Mouse (Mus musculus) c-Kit-positive CD71-positive TER-119-negative erythroid progenitor cells, embryonic 14.5 days (primary cell): Measurements from ENCODE around the gene Ufc1.

Experiments
- DNase-seq: peaks from one replicate; pipeline ENCODE4 v3.0.0-alpha.2; 2013; ENCODE audit warnings: low read depth

The Ufc1 gene

DNA sequence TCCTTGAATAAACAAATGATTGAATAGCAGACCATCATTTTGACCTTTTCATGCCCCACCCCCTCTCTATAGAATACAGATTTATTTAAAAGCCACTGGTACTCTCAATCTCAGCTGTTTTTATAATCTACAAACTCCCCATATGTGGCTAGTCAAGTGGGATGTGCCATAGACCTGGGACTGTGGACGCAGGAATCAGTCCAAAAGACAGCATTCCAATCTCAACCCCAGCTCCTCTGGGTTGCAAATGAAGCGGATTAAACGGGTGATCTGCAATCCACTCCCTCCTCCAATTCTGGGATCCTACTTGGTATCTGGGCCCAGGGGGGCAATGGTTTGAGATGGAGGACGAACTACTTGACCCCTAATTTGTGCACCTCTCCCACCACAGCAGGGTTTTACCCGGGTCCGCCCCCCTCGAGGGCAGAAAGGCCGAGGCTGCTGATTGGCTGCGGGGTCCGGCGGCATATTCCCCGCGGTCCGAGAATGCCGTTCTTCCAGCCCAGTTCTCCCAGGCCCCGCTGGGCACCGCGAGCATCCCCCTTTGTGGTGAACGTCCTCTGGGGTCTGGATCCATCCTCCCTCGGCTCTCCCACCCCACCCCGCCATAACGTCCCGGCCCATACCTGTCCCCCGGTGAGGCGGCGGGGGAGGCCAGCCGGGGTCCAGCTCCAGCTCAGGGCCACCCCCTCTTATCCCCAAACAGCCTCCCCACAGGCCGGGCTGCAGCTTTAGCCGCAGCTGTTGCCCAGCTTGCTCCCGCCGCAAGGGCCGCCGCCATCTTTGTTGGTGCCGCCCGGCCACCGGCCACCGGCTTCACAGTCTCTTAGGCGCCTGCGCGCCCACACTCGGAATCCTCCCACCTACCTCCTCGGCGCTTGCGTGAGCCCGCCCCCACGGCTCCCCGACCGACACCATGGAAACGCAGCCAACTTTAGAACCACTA, 7.4 kb downstream of the Ufc1 start, which contains the start of gene Usp21:
TSS of gene Usp21 (minus strand) at position 856 of the 946 bp plus-strand sequence.
- peak; percentile 87 for DNase-seq

DNA sequence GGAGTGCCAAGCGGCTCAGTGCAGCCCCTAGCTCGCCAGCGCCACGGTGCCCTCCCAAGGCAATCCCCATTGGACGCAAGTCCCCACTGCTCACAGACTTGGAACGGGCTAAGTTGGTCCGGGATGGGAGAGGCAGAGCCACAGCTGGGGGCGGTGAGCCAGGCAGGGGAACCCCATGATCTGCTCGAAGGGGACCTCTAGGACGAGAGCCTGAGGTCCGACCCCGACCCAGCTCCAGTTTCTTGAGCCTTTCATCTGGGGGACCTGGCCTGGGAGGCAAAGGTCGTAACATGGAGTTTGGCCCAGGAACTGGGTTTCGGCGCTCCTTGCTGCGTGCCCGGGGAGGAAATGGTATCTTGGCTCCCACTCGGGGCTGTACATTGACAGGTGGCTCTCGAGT, 8.3 kb downstream of the Ufc1 start:
- DNase-seq: no peak

DNA sequence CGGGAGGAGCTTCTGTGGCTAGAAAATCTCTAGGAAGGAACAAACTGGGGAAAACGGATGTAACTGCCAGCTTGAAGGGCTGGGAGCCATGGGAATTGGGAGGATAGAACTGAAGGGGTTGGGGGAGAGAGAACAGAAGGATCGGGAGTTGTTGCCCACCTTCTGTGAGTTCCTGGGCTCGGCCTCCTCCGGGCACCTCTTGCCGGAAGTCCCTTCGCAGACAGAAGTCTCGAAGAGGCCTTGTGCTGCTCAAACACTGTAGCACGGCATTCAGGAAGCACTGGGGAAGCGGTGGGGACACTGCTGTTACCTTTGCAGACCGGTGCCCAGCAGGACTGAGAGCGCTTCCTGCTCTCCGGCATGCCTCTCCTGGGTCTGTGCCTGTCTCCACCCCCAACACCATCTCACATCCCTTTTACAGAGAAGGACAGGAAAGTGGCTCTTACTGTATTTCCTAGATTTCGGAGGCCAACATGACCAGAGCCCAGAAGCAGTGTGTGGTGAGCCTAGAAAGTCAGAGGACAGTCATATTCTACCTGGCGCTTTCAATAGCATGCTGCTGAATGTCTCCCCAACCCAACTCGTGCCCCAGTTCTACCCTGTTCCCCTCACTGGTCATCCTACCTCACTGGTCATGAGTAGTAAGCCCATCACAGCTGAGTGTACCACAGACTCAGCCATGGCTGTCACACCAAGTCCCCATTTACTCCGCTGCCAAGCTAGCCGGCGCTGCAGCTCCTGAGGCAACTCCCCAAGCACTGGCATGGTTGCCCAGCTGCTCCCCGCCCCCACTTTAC, 9.5 kb downstream of the Ufc1 start:
- no peak for DNase-seq

DNA sequence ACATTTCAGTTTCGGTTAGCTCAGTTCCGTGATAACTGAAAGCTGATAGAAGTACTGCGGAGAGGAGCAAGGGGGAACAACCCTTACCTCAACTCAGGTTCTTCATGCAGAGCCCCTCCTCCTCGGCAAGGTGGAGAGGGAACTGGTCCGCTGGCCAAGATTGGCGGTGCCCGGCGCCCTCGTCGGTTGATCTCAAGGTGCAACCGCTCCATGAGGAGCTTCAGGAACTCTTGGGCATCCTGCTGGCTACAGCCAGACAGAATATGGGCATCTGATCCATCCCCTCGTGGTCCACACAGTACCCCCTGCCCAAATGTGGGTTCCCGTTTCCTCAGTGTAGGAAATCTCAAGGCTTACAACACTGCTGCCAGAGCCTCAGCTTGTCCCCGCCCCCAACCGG, 10.3 kb downstream of the Ufc1 start:
- no peak for DNase-seq

DNA sequence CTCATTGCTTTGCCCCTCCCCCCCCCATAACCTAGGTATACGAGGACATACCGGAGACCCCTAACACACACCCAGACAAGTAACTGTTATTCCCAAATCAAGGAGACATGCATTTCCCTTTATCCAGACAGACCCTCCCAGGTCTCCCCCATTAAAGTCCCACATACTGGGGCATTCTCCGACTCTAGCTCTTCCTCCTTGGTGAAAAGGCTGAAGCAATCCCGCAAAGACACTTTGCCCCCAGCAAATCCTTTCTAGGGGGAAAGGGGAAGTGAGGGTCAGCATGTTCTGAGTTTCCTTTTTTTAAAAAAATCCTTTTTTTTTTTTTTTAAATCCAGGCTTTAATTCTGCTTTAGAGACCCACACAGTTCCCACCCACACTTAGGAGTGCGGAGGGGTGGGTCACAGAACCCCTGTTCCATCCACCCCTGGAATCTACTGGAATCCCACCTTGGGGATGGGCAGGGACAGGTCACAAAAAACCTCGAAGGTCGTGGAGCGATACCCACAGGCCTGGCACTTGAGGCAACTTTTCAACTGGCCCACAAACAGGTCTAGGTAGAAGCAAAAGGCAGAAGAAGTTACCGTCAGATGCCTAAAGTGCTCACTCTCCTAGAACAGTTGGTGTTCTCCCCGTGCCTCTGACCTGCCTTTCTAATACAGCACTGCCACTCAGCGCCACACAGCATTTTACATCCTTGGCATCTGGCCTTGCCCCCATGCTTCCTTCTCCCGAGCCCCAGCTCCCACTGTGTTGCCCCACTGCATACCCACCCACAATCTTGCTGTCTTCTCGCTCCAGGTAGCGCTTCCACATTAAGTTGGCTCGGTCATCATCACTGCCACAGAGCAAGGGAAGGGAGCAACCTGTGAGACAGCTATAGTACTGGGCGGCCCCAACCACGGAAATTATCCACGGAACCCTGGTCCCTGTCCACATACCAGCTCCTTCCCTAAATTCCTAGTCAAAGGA, 11.3 kb downstream of the Ufc1 start:
- no peak for DNase-seq

DNA sequence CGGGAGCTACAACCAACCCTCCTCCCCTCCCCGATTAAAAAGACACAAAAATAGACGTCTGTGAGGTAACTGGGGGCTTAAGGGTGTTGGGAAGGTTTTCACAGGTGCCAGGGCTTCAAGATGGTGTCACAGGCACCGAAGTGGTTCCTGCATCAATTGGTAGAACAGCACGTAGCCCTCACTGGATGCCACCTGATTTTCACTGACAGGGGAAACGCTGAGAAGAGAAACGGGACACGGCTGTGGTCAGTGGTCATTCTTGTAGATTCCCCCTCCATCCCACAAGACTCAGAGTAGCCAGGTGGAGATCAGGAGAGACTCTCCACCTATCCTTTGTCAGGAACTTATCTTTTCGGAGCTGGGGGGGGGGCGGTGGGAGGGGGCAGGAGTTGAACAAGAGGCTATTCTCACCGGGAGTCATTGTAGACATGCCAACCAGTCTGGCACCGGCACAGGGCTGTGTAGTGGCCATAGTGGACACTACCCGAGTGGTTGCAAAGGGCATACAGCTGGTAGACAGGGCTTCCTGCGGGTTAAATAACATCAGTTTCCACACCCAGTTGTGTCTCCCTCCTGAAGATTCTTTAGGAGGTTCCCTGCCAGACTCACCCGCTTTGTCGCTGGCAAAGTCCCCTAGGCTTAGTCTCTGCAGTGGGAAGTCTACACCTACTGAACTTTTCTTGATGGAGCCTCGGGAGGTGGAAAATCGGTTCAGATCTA, 12.6 kb downstream of the Ufc1 start:
- no peak for DNase-seq

DNA sequence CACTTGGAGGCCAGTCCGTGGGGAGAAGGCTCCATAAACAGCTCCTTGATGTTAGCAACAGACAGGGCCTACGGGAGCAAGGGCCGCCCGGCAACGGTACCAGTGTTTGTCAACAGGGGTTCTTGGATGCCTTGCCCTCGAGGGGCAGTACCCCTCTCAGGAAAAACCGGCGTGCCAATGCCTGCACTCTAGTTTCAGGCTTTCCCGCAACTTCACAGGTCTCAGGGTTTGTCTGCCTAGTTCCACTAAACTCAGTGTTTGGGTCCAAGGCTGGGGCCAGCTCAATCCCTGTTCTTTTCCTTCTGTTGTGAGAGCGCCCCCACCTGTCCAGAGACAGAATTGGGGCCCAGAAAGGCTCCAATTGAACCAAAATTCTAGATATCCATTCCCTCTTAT, 13.3 kb downstream of the Ufc1 start:
- DNase-seq: peak; percentile 90

DNA sequence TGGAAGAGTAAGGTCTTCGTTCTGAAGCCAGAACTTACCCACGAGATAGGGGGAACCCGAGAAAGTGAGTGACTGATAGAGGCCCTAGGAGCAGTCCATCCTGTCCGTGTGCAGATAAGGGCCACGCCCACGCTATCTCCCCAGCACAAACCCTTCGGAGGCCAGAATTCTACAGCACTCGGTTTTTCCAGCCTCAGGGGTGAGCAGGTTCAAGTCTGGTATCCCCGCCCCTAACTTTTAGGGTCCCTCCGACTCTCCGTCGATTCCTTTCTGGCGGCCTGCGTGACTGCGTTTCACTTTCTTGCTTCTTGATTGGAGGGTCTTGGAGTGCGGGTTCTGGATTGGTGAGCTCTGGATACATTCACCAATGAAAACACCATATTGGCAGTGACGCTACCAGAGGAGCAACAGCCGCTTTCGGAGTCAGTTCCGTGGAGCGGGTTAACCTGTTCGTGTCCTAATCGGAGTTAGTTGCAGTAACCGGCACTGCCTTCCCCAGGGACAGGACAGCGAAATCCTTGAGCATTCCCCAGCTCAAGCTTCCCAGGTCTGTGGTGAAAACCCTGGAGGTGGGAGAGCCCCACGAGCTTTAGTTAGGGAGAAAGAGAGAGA, 13.8 kb downstream of the Ufc1 start, which contains the start of gene Ppox:
TSS of gene Ppox (minus strand) at position 271 of the 612 bp plus-strand sequence.
- peak; percentile 99 for DNase-seq

DNA sequence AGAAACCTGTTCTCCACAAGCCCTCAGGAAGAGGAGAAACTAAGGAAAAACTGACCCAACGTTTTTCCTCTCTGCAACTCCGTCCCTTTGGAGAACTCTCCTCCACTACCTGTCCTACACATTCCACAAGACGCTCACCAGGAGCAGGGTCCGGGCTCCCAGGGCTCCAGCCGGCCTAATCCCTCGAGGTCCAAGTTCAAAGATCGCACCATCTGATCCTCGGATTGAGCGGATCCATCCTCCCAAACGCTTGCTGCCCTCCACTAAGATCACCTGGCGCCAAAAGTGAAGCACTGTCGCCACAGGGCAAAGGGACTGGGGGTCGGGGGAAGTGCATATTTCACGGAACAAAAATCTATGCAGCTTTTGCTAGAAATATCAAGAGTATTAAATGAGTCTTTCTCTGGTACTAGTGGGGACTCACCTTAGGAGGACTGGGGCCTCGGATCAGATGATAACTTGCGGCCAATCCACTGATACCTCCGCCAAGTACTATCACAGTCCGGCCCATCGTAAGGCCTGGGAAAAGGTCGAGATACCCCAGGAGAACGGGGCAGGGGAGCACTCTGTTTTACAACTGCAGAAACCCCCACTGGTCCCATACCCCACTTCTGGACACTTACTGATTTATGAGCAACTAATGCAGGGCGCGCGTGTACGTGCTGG, 14.4 kb downstream of the Ufc1 start:
- no peak for DNase-seq

DNA sequence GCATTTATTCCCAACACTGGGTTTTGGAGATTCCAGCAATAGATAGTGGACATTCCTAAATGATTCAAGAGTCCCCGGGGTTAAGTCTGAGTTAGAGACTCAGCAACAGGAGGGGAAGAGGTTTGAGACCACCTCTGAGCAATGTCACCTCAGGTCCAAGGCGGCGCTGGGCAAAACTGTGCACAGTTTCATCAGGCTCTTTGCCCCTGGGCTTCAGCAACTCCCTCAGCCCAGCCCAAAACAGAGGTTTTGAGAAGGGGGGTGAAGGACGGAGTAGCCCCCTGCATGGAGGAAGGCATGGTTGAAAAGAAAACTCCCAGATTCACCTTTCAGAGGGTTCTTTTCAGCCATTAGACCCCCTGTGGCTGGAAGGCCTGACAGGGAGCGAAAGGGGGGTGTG, 15.1 kb downstream of the Ufc1 start:
- no peak for DNase-seq

DNA sequence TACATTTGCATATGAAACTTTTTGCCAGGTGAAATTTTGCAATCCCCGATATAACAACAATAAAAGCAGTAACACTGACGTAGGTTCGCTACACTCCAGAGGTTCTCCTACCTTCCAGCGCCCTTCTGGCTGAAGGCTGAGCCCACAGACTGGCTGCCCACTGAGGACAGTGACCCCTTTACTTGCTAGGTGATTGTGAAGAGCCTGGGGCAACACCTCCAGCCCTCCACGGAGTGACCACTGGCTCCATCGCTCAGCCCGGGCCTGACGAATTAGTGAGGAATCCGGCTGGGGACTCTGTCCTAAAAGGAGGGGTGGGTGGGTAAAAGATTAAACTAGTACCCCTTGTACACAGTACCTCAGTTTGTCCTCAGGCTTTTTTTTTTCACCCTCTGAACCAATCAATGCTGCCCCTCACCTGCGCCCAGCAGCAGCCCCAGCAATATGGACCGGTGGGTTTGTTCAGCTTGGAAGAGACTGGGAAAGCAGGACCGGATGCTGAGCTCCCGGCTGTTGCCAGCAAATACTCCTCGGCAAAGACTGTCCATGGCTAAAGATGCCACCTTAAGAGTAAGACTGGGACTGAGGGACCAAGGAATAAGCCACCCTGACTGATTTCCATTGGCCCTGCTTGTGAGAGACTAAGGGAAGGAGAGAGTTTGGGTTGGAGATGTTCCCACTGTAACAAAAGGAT, 15.7 kb downstream of the Ufc1 start:
- no peak for DNase-seq

DNA sequence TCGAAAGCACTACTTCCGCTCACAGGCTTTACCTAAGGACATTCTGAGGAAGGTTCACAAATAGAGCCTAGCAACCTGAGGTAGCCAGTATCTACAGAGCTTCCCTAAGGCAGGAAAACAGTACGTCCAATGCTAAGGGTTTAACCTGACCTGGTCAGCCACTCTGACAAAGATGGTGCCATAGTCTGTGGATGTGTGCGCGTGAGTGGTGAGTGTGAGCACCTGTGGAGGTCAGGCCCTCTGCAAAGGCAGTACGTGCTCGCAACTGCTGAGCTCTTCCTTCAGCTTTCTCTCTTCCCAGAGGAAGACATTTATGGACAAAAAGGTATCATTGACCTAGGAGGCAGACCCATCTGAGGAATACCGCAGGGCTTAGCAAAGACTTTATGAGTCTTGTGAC, 16.4 kb downstream of the Ufc1 start:
- DNase-seq: no peak

DNA sequence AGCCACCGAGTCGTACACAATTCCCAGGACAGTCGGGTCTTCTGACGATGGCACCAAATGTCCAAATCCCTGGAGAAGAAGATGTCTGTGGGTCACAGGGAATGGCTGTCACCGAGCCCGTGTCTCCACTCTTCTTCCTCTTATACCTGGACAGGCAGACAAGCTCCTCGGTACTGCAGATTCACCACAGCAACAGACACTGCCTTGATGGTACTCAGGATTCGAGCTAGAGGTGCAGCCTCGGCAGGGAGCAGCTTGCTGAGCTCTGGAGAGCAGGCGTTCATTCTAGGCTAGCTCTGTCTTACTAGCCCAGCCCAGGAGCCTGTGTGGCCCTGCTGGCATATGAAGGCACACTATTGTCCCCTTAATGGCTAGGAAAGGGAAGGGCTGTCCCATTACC, 17.1 kb downstream of the Ufc1 start:
- no peak for DNase-seq

DNA sequence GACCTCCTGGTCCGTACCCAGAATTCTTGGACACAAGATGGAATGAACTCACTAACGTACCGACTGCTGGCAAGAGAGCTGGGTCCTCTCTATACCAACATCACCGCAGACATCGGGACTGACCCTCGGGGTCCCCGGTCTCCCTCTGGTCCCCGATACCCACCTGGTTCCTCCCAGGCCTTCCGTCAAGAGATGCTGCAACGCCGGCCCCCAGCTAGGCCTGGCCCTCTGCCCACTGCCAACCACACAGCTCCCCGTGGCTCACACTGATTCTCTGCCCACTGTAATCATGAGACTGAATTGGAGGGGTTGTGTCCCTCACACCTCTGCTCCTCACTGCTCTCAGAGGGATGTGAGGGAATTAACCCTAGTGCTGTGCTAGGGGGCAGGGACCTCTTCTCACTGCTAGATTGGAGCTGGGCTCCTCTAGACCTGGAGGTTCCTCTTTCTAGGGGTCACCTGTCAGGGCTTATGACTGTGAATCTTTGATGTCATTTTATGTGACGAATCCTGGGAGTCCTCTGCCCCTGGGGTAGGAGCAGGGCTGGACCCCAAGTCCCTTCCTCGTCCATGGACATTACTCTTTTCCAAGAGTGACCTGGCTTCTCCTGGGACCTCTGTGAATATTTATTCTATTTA, 18.6 kb downstream of the Ufc1 start:
- no peak for DNase-seq

DNA sequence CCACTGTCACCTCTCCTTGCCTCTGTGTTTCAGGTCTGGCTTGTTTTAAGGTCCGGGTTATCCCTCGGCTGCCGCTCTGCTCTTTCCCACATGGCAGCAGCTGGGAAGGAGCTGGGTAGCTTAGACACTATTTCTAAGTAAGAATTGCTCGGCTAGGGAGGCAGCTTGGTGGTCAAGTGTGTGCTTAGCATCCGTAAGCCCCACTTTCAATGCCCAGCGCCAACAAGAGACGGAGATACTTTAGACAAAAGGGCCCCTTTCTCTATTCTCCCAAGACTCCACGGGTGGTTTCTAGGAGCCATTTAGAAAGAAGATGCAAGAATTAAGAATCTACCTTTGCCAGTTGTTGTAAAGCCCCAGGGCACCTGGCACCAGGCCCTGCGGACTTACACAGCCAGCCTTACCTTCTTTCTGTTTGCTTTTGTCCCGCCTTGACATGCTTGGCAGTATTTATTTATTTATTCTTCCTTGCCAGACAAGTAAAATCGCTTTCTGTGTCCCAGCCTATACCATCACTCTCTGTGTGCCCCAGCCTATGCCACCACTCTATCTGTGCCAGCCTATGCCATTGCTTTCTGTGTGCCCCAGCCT, 19.6 kb downstream of the Ufc1 start:
- no peak for DNase-seq

DNA sequence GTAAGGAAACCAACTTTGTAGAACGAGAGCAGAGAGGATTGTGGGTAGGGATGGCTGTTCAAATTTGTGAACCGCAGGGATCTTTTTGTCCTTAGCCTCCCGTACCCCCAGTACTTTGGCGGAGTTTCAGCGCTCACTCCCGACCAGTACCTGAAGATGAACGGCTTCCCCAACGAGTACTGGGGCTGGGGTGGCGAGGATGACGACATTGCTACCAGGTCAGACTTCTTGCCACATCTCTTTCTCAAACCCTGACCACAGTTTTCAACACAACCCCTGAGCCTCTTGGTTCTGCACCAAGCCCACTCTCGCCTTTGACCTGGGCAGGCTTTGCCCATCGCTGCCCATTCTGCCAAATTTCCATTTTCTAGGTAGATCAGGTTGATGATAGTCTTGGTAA, 20.7 kb downstream of the Ufc1 start:
- DNase-seq: no peak

DNA sequence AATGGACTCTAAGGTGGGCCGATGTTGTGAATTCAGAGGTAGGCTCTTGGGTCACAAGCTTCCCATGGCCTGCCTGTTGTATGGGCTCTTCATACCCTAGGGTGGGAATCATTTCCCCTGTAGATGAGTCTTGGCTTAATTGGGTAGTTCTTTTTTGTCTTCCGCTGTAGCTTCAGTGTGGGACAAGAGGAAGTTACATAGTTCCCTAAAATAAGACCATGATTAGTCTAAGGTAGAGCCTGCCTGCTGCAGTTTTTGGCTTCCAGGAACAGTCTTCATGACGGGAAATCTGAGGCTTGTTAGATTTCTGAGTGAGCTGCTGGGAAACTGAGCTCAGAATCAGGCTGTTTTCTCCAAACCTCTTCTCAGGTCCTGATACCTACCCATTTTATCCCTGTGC, 22.7 kb downstream of the Ufc1 start:
- DNase-seq: no peak

DNA sequence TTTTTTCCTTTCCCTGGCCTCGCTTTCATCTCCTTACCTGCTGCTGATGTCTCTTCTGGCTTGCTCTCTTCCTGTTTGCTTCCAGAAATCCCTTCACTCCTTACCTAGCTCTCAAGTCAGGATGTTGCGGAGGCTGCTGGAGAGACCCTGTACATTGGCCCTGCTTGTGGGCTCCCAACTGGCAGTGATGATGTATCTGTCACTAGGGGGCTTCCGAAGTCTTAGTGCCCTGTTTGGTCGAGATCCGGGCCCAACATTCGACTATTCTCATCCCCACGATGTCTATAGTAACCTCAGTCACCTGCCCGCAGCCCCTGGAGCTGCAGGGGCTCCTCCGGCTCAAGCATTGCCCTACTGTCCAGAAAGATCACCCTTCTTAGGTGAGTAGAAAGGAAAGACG, 23.2 kb downstream of the Ufc1 start:
- DNase-seq: no peak

DNA sequence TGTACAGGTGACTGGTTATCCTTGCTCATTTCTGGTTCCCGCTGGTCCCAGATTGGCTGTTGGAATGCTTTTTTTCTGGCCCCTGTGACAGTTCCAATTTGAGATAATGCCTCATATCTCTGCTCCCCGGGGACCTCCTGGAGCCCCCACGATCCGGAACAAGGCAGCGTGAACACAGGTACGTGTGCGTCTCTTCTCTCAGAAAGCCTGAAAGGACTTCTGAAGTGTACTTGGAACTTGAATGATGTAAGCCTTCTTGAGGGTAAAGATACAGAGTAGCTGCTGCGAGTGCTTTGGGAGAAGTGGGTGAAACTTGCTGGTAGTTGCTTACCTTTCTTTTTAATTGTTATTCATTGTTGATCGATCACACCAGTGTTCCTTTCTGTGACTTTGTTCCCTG, 23.6 kb downstream of the Ufc1 start:
- peak; percentile 76 for DNase-seq
